Mouse (Mus musculus): ENCODE results near the gene Synj1. TPM values are rescaled to one million over a fixed set of nuclear protein-coding genes. Genes with fewer than 3 reads are reported as not detected.
A peak's percentile ranks its signal among the peaks of the same experiment; 100 is the strongest.

Gene Synj1
- 47.9 and 58.1 TPM in 2 replicates for total RNA-seq (2014; rRNA removed)
- polyA plus RNA-seq (2015; fragmentation: Nextera tagmentation; extraction: Ambion mirVana): 42.4 and 50.5 TPM in 2 replicates

GRCm38 (mm10) chr16:91011021-91011683 is at the start of gene Synj1:
Synj1 (minus strand) TSS chr16:91011308.
- H3K27ac ChIP-seq: peak within 1 kb of the TSS; percentile 91
- ATAC-seq: peak; percentile 95
- H3K4me1 ChIP-seq (ENCODE audit: insufficient read depth, low read length): 0 out of 2 replicates have a peak, but pooled peaks cover 6% of the 10 kb centered on the region
- H3K36me3 ChIP-seq (ENCODE audit: insufficient read depth, low read length): peaks cover 13% of the 10 kb centered on the region; the same call in 1 of the 2 replicates
- peak within 1 kb of the TSS; percentile 95 for H3K9ac ChIP-seq (replicated peaks; ENCODE audit: low read length)
- H3K4me3 ChIP-seq (ENCODE audit: low read length): peak within 1 kb of the TSS; percentile 72
- no peaks in the 10 kb centered on the region for H3K27me3 ChIP-seq (ENCODE audit: insufficient read depth, low read length)
- TF ChIP-seq CTCF (IDR thresholded peaks at IDR 0.05; ENCODE audit: low read depth): peak; percentile 15; the same call in 1 of the 2 replicates
- peak within 1 kb of the TSS; percentile 58 for H3K4me2 ChIP-seq (ENCODE audit: low read depth, low read length)
- WGBS: under 1% methylated on average over 59 of the region's 66 CpGs
- no peaks in the 10 kb centered on the region for H3K9me3 ChIP-seq (ENCODE audit: low read length)
- peak; percentile 96 for DNase-seq (ENCODE audit: low spot score)

- 81% methylated on average over 6 of the region's 6 CpGs for WGBS
- no peaks in the 10 kb centered on the region for H3K27me3 ChIP-seq (ENCODE audit: insufficient read depth, low read length)
- H3K4me3 ChIP-seq (ENCODE audit: low read length): no peak overlapping the region
- DNase-seq (ENCODE audit: low spot score) (no peak), ATAC-seq (no peak)
- no peaks in the 10 kb centered on the region for H3K9me3 ChIP-seq (ENCODE audit: low read length)
- TF ChIP-seq CTCF (IDR thresholded peaks at IDR 0.05; ENCODE audit: low read depth): no peak
- H3K4me2 ChIP-seq (ENCODE audit: low read depth, low read length): no peak overlapping the region
- H3K27ac ChIP-seq: no peak overlapping the region
- no peak overlapping the region for H3K9ac ChIP-seq (replicated peaks; ENCODE audit: low read length)
- no peaks in the 10 kb centered on the region for H3K36me3 ChIP-seq (ENCODE audit: insufficient read depth, low read length)
- H3K4me1 ChIP-seq (ENCODE audit: insufficient read depth, low read length): no peaks in the 10 kb centered on the region
Measured at GRCm38 (mm10) chr16:91057741-91058140, 46.6 kb upstream of the Synj1 start.

- WGBS: 89% methylated on average over 4 of the region's 4 CpGs
- no peak for TF ChIP-seq CTCF (IDR thresholded peaks at IDR 0.05; ENCODE audit: low read depth)
- H3K9me3 ChIP-seq (ENCODE audit: low read length): no peaks in the 10 kb centered on the region
Measured at GRCm38 (mm10) chr16:91057261-91057660, 46.2 kb upstream of the Synj1 start.

GRCm38 (mm10) chr16:91056043-91056821 is 45.1 kb upstream of the Synj1 start:
- Histone ChIP-seq H3K27ac (no peak overlapping the region), H3K4me1 (ENCODE audit: insufficient read depth, low read length) (no peaks in the 10 kb centered on the region), H3K4me3 (ENCODE audit: low read length) (no peak overlapping the region), H3K9ac (replicated peaks; ENCODE audit: low read length) (no peak overlapping the region), H3K36me3 (ENCODE audit: insufficient read depth, low read length) (no peaks in the 10 kb centered on the region), H3K27me3 (ENCODE audit: insufficient read depth, low read length) (no peaks in the 10 kb centered on the region), H3K4me2 (ENCODE audit: low read depth, low read length) (no peak overlapping the region), H3K9me3 (ENCODE audit: low read length) (no peaks in the 10 kb centered on the region)
- no peak for TF ChIP-seq CTCF (IDR thresholded peaks at IDR 0.05; ENCODE audit: low read depth)
- ATAC-seq (0 out of 2 replicates have a peak, but pooled peaks have one; percentile 32), DNase-seq (ENCODE audit: low spot score) (no peak)
- 49% methylated on average over 16 of the region's 16 CpGs for WGBS

More at GRCm38 (mm10) chr16:91057261-91057660, 46.2 kb upstream of the Synj1 start:
- no peak for DNase-seq (ENCODE audit: low spot score)
- ATAC-seq: no peak
- no peaks in the 10 kb centered on the region for H3K36me3 ChIP-seq (ENCODE audit: insufficient read depth, low read length)
- H3K9ac ChIP-seq (replicated peaks; ENCODE audit: low read length): no peak overlapping the region
- no peak overlapping the region for H3K4me2 ChIP-seq (ENCODE audit: low read depth, low read length)
- H3K4me3 ChIP-seq (ENCODE audit: low read length): no peak overlapping the region
- no peak overlapping the region for H3K27ac ChIP-seq
- H3K4me1 ChIP-seq (ENCODE audit: insufficient read depth, low read length): no peaks in the 10 kb centered on the region
- no peaks in the 10 kb centered on the region for H3K27me3 ChIP-seq (ENCODE audit: insufficient read depth, low read length)

GRCm38 (mm10) chr16:91055150-91055549 is 44.0 kb upstream of the Synj1 start:
- no peaks in the 10 kb centered on the region for H3K36me3 ChIP-seq (ENCODE audit: insufficient read depth, low read length)
- no peaks in the 10 kb centered on the region for H3K27me3 ChIP-seq (ENCODE audit: insufficient read depth, low read length)
- H3K9ac ChIP-seq (replicated peaks; ENCODE audit: low read length): no peak overlapping the region
- no peaks in the 10 kb centered on the region for H3K9me3 ChIP-seq (ENCODE audit: low read length)
- WGBS: 83% methylated on average over 5 of the region's 5 CpGs
- H3K4me3 ChIP-seq (ENCODE audit: low read length): no peak overlapping the region
- H3K4me1 ChIP-seq (ENCODE audit: insufficient read depth, low read length): no peaks in the 10 kb centered on the region
- TF ChIP-seq CTCF (IDR thresholded peaks at IDR 0.05; ENCODE audit: low read depth): no peak
- no peak overlapping the region for H3K27ac ChIP-seq
- DNase-seq (ENCODE audit: low spot score) (no peak), ATAC-seq (no peak)
- H3K4me2 ChIP-seq (ENCODE audit: low read depth, low read length): no peak overlapping the region

- no peak overlapping the region for H3K9ac ChIP-seq (replicated peaks; ENCODE audit: low read length)
- no peak for TF ChIP-seq CTCF (IDR thresholded peaks at IDR 0.05; ENCODE audit: low read depth)
- no peaks in the 10 kb centered on the region for H3K4me1 ChIP-seq (ENCODE audit: insufficient read depth, low read length)
- no peaks in the 10 kb centered on the region for H3K36me3 ChIP-seq (ENCODE audit: insufficient read depth, low read length)
- H3K27ac ChIP-seq: no peak overlapping the region
- 49% methylated on average over 8 of the region's 8 CpGs for WGBS
- H3K9me3 ChIP-seq (ENCODE audit: low read length): no peaks in the 10 kb centered on the region
- no peak overlapping the region for H3K4me2 ChIP-seq (ENCODE audit: low read depth, low read length)
- no peak overlapping the region for H3K4me3 ChIP-seq (ENCODE audit: low read length)
- ATAC-seq: no peak
- DNase-seq (ENCODE audit: low spot score): no peak
- H3K27me3 ChIP-seq (ENCODE audit: insufficient read depth, low read length): no peaks in the 10 kb centered on the region
Measured at GRCm38 (mm10) chr16:91053599-91053998, 42.5 kb upstream of the Synj1 start.
